In the genomic region with DNA sequence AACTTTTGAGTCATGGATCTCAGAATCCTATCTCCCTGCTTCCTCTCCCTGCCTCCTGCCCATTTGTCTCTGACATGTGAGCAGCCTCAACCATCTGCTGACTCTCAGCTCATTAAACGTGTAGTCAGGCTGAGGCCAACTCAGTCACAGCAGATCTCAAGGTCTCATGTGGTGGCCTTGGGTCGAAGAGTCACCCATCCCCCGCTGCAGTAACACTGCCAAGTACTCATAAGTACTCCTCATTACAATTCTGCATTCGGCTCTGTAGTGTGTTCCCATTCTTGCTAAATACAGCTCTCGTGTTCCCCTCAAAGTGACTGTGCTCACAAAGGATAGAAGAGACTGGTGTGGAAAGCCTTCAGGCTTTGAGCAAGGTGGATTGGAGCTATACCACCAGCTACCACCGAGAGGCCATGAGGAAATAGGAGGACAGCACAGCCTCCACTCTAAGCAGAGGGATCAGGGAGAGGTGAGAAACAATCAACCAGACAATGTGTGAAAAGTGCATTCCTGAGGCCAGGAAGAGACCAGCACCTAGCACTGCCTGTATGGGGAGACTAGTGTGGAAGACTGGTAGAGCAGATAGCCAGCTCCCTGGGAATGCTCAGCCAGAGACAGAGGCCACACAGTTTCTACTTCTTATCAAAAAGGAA, we compare ENCODE assay signal across 13 mouse cellular contexts.
DNase-seq lines count a peak whose midpoint lies in the region; ATAC-seq and TF ChIP-seq lines count a peak whose summit lies in the region.
"Had no signal": no experiment of that assay in that cellular context is flagged by ENCODE, and none has a peak within 500 bp of the region (broad histone marks: within the 10 kb centered on the region; RNA-seq: fewer than 3 reads in every experiment).

No protein-coding gene starts in this region.

- TF ChIP-seq EP300 in lung, postnatal 0 days (IDR thresholded peaks at IDR 0.05): no peak

- no peaks in the 10 kb centered on the region for H3K4me1 ChIP-seq in lung, postnatal 0 days (ENCODE audit: insufficient read depth, low read depth, low read length)
- peaks cover 9% of the 10 kb centered on the region for H3K4me1 ChIP-seq in hindbrain, embryonic 10.5 days (replicated peaks)
- H3K4me1 ChIP-seq: limb, embryonic 15.5 days had no signal

- no peaks in the 10 kb centered on the region for H3K36me3 ChIP-seq in lung, postnatal 0 days (ENCODE audit: insufficient read depth, low read length)
- H3K36me3 ChIP-seq in hindbrain, embryonic 10.5 days: no peaks in the 10 kb centered on the region

- H3K27me3 ChIP-seq in lung, postnatal 0 days (replicated peaks; ENCODE audit: insufficient read depth, low read length): no peaks in the 10 kb centered on the region
- no peaks in the 10 kb centered on the region for H3K27me3 ChIP-seq in hindbrain, embryonic 10.5 days (ENCODE audit: insufficient read depth, poor library complexity, severe bottlenecking)
- H3K27me3 ChIP-seq: limb, embryonic 15.5 days had no signal

- H3K4me3 ChIP-seq in lung, postnatal 0 days (ENCODE audit: low read depth, low read length): no peak overlapping the region
- H3K4me3 ChIP-seq in hindbrain, embryonic 10.5 days: no peak overlapping the region
- H3K4me3 ChIP-seq: erythroblast, embryonic 14.5 days; limb, embryonic 15.5 days had no signal

- no peak for TF ChIP-seq CTCF in lung, postnatal 0 days (IDR thresholded peaks at IDR 0.05)

- H3K4me2 ChIP-seq in lung, postnatal 0 days (replicated peaks; ENCODE audit: low read depth, low read length): no peak overlapping the region
- H3K4me2 ChIP-seq: limb, embryonic 15.5 days had no signal

- H3K9ac ChIP-seq in lung, postnatal 0 days (replicated peaks; ENCODE audit: low read depth): no peak overlapping the region
- H3K9ac ChIP-seq: limb, embryonic 15.5 days had no signal

- 38% methylated on average over 6 of the region's 6 CpGs for WGBS in lung, postnatal 0 days
- WGBS in hindbrain, embryonic 10.5 days: 73% methylated on average over 6 of the region's 6 CpGs

- no peak overlapping the region for H3K27ac ChIP-seq in lung, postnatal 0 days (ENCODE audit: low read length)
- H3K27ac ChIP-seq in hindbrain, embryonic 10.5 days: no peak overlapping the region
- H3K27ac ChIP-seq: kidney, postnatal 0 days; limb, embryonic 15.5 days had no signal

- intact Hi-C loops in heart, postnatal 25 days (cut with DNase I): no loop called here

- peak; percentile 88 for DNase-seq in heart, adult 11 months
- no peak for DNase-seq in heart, postnatal 25 days (ENCODE audit: low spot score)
- DNase-seq in lung, postnatal 0 days (ENCODE audit: low spot score): peak; percentile 32
- DNase-seq in lung, postnatal 14 days: no peak
- peak; percentile 71 to 76 for DNase-seq in cerebellum, postnatal 14 days
- DNase-seq in lung, postnatal 25 days (ENCODE audit: low spot score): peak; percentile 8
- DNase-seq in hindbrain, embryonic 10.5 days (ENCODE audit: low spot score): no peak
- DNase-seq: gastrocnemius, postnatal 25 days; midbrain, embryonic 14.5 days had no signal

- ATAC-seq in lung, postnatal 0 days: peak; percentile 64
- no peak for ATAC-seq in granulocyte monocyte progenitor cell, adult 5-6 weeks (replicated peaks; ENCODE audit: poor library complexity, severe bottlenecking)

- no peaks in the 10 kb centered on the region for H3K9me3 ChIP-seq in lung, postnatal 0 days (ENCODE audit: low read length)
- H3K9me3 ChIP-seq in hindbrain, embryonic 10.5 days: no peaks in the 10 kb centered on the region
- H3K9me3 ChIP-seq: limb, embryonic 15.5 days had no signal

Comparison
In these comparisons a context has a peak if more than half of its experiments do, and no peak if none do; other contexts are left out.
1. DNase-seq: peak in heart, adult 11 months (single experiment), lung, postnatal 0 days (single experiment), cerebellum, postnatal 14 days (2 of 2) and lung, postnatal 25 days (single experiment); none in heart, postnatal 25 days (single experiment), lung, postnatal 14 days (single experiment) and hindbrain, embryonic 10.5 days (single experiment).